Mouse (Mus musculus) T-cell, adult 2 months (primary cell): ENCODE results near the gene Slc25a5.

ENCODE experiments used
- DNase-seq: peaks from one replicate; pipeline ENCODE4 v3.0.0; 2022; ENCODE audit warnings: low spot score

Gene Slc25a5

DNA sequence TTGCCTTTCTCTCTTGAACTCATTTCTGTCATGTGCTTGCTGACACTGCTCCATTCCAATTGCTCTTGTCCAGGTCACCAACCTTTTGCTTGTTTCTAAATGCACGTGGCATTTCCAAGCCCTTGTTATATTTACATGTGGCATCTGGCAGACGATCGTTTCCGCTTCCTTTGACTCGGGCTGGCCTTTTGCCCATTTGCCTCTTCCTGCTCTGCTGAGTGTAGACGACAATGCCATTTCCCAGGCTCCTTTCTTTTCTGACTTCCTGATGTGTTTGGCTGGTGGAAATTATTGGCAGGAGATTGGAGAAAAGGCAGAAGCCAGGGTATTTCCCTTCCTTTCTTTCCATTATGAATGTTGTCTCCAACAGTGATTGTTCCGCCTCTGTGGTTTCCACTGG is 43.9 kb downstream of the Slc25a5 start:
- DNase-seq: no peak

DNA sequence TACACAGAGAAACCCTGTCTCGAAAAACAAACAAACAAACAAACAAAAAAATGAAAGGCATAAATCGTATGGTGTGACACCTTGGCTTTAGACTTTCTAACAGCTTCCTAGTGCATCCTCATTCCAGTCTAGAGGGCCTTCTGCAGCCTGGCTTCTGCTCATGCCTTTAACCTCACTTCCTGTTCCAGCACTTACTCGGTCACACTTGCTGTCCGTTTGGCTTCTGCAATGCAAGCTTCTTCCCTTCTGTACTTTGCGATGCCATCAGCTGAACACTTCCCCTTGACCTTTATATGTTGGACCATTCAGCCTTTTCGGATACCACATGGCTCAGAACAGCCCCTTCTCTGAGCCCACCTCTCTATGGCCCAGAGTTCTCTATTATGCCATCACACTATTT is 46.2 kb downstream of the Slc25a5 start:
- DNase-seq: no peak

DNA sequence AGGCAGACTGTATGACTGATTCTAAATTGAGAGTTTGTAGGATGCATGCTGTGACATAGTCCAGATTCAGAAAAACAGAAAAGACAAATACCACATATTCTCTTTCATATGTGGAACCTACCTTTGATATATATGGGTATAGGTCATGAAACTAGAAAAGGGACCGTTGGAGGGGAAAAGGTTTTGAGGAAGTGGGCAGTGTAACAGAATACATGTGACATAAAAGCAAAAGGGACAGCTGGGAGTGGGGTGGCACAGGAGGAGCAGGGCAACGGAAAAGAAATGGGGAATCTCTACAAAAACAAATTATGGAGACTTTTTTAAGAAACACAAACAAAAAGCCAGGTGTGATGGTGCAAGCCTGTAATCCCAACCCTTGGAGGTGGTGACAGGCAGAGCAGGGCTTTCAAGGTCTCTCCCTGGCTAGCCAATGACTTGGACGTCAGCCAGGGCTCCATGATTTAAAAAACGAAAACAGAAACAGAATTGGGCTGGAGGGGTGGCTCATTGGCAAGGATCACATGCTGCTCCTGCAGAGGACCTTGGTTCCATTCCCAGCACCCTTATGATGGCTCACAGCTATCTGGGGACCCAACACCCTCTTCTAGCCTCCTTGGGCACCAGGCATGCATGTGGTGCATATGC is 48.0 kb downstream of the Slc25a5 start:
- no peak for DNase-seq

DNA sequence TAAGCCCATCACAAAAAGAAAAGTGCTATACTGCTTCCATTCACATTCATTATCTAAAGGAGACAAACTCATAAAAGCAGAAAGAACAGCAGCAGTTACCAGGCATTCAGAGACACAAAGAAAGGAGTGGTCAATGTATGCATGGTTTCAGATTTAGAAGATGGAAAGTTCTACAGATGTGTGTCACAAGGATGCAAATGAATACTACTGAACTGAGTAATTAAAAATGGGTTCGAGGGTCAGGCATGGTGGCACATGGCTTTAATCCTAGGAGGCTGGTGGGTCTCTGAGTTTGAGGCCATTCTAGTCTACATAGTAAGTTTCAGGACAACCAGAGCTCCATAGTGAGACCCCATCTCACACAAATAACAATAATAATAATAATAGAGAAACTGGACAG is 51.7 kb downstream of the Slc25a5 start:
- no peak for DNase-seq
